Mouse (Mus musculus) bone marrow, adult 2 months (tissue): ENCODE results near the gene Scn11a. TPM values are rescaled to one million over a fixed set of nuclear protein-coding genes. Genes with fewer than 3 reads are reported as not detected.

Experiments used
- H3K27ac ChIP-seq: fragments of 200-500 bp; 2 replicates; pipeline ENCODE4 v1.5.1; 2012; ENCODE audit warnings: low read depth, mild to moderate bottlenecking, control low read depth, inconsistent platforms, low read length; ENCODE audit not compliant: control insufficient read depth, poor library complexity, insufficient read depth
- H3K4me1 ChIP-seq: fragments of 200-500 bp; 2 replicates; pipeline ENCODE4 v1.6.1; 2011; ENCODE audit warnings: low read length; ENCODE audit not compliant: control insufficient read depth, insufficient read depth
- H3K4me3 ChIP-seq: fragments of 200-500 bp; replicated peaks from 2 replicates; pipeline ENCODE3; 2011; ENCODE audit warnings: mild to moderate bottlenecking, low read depth, low read length, control low read depth; ENCODE audit not compliant: control insufficient read depth
- CTCF ChIP-seq: fragments of 200-500 bp; IDR thresholded peaks from 2 replicates; pipeline ENCODE4 v1.5.1; 2011; ENCODE audit warnings: low read length, control low read depth; ENCODE audit not compliant: control insufficient read depth, insufficient read depth
- POLR2A ChIP-seq: fragments of 200-500 bp; IDR thresholded peaks from 2 replicates; pipeline ENCODE4 v1.6.1; 2011; ENCODE audit warnings: low read depth, mild to moderate bottlenecking, control low read depth, low read length, borderline replicate concordance; ENCODE audit not compliant: control insufficient read depth
- WGBS: fragments of 180-500 bp; shearing (Covaris S2); methylation state at CpG from one replicate; pipeline ENCODE4 v1.1.7; 2018; 5-methylcytosine and 5-hydroxymethylcytosine counted together
- polyA plus RNA-seq: library from polyadenylated mRNA; stranded (reverse); fragments of >200 nt; gene quantifications from 2 replicates; pipeline ENCODE4 v1.2.4, GENCODE M21; 2011; ENCODE audit warnings: low replicate concordance; ENCODE audit not compliant: missing spikeins, insufficient read depth, insufficient read length

Gene Scn11a
- polyA plus RNA-seq, 1 experiment: not detected

DNA sequence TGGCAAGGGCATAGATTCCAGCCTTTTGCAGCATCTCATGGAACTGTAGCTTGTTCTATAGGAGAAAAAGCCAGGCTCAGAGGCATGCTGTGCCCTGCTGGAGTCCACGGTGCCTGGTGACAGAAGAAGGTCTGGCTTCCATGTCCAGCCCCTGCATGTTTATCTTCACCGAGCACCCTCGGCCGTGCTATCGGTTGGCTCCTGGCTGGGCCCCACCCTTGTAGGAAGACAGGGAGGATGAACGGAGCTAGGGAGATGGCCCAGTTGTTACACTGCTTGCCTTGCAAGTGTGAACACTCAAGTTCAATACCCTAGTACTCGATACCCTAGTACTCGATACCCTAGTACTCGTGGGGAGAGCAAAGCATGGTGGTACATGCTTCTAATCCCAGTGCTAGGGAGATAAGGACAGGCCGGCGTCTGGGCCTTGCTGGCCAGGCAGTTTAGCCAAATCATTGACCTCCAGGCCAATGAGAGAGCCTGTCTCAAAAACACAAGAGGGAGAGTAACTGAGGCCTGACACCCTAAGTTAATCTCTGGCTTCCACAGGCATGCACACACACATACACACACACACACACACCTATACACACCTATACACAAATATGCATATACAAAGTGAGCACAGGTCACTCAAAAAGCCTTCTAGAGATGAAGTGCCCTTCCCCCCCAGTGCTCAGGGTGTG lies 96.7 kb downstream of the Scn11a start:
- WGBS: 88% methylated on average over 11 of the region's 11 CpGs
- Histone ChIP-seq H3K4me3 (no peak overlapping the region), H3K4me1 (peaks cover 1% of the 10 kb centered on the region; the same call in 1 of the 2 replicates), H3K27ac (no peak overlapping the region)
- TF ChIP-seq CTCF: no peak
- no peak for TF ChIP-seq POLR2A

DNA sequence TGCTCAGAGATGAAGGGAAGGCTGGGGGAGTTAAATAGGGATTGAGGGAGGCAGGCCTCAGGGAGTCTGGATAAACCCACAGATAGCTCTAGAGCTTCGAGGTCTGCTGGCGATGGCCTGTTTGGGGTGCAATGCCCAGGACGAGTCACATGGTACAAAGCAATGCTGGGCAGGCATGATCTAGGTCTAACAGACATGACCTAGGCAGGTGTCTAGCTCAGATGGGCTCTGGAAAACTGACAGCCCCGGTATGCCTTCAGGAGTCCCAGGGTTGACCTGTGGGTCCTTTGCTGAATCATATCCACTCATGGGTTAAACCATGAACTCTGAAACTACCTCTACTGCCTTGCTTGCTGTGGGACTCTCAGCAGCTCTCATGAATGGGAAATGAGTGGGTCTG lies 98.3 kb downstream of the Scn11a start:
- Histone ChIP-seq H3K27ac (no peak overlapping the region), H3K4me3 (no peak overlapping the region), H3K4me1 (no peaks in the 10 kb centered on the region)
- 80% methylated on average over 4 of the region's 4 CpGs for whole genome bisulfite sequencing
- TF ChIP-seq POLR2A: no peak
- TF ChIP-seq CTCF: no peak

DNA sequence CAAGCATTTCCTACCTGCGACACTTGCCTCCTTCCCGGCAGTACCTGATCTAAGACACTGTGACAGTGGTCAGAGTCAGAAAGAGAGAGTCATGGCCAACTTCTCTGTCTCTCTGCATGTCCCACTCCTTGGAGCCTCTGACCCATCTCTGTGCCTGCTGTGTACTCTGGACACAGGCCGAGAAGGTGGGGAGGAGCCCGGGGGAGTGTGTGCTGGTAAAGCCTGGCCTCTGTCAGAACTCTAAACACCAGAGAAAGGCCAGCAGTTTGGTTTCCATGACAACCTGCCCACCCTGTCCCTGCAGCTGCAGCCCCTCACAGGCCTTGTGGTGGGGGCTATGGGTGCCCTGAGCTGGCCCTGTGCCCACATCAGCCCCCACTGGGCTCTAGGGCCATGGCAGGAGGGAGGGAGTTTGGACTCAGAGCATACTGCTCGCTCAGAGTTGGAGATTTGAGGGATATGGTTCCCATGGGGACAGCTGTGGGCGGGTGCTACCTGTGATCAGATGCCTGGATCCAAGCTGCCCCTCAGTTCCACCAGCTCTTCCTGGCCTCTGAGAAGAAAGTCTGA lies 99.9 kb downstream of the Scn11a start:
- TF ChIP-seq POLR2A (no peak), CTCF (no peak)
- Histone ChIP-seq H3K4me1 (no peaks in the 10 kb centered on the region), H3K27ac (no peak overlapping the region), H3K4me3 (no peak overlapping the region)
- WGBS: 83% methylated on average over 6 of the region's 6 CpGs

DNA sequence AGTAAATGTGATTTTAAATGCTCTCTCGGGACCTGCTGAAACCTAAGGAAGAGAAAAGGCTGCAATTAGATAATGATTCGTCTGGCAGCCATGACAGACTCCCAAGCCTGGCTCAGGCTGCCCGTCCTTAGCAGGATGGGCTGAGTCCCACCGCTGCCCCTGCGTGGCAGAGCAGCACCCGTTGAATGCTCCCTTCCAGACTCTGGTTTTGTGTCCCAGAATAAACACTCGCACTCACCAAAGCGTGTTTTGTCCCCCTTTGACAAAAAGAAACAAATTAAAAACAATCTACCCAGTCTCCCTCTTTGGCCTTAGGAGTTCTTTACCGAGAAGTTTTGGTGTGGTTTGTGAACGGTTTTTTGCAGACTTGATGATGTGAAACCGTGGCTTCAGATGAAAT lies 106.0 kb downstream of the Scn11a start, which contains the start of gene Scn10a:
TSS of gene Scn10a (minus strand) at position 101 of the 400 bp plus-strand sequence.
- WGBS: 82% methylated on average over 11 of the region's 11 CpGs
- no peak for TF ChIP-seq CTCF
- Histone ChIP-seq H3K4me1 (no peaks in the 10 kb centered on the region), H3K4me3 (no peak within 1 kb of the TSS), H3K27ac (no peak within 1 kb of the TSS)

DNA sequence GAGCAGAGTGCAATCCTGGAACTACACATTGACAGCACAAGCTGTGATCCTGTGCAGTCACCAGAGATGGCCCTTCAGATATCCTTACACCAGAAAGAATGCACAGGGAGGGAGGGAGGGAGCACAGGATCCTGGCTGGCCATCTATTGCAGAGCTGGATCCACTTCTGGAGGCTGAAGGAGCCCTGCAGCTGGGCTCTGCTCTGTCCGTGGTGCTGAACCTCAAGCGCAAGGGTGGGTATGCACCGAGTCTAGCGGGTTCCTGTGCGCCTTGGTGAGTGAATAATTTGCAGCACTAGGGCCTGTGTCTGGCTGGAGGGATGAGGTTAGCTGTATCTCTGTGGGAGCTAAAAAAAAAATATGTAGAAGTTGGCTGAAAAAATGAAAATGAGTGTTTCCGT lies 118.6 kb downstream of the Scn11a start:
- H3K27ac ChIP-seq: no peak overlapping the region
- H3K4me1 ChIP-seq: no peaks in the 10 kb centered on the region
- TF ChIP-seq POLR2A (no peak), CTCF (no peak)
- no peak overlapping the region for H3K4me3 ChIP-seq
- WGBS: 13% methylated on average over 6 of the region's 6 CpGs

Other genes starting within 250 kb of the Scn11a start
- not detected in 2 replicates for gene Scn5a, start 246.4 kb downstream of the Scn11a start, polyA plus RNA-seq
- gene Scn10a, start 106.1 kb downstream of the Scn11a start, polyA plus RNA-seq: not detected in 2 replicates
- gene Wdr48, start 69.4 kb upstream of the Scn11a start, polyA plus RNA-seq: 18.8 and 22.3 TPM in 2 replicates
- 2.7 and 4.6 TPM in 2 replicates for gene Gorasp1, start 112.1 kb upstream of the Scn11a start, polyA plus RNA-seq
- 1.5 and 5.0 TPM in 2 replicates for gene Ttc21a, start 112.2 kb upstream of the Scn11a start, polyA plus RNA-seq
- 6.4 and 19.5 TPM in 2 replicates for gene Csrnp1, start 159.2 kb upstream of the Scn11a start, polyA plus RNA-seq
- not detected in 2 replicates for gene Xirp1, start 198.1 kb upstream of the Scn11a start, polyA plus RNA-seq
- 0.97 and 2.7 TPM in 2 replicates for gene Cx3cr1, start 244.4 kb upstream of the Scn11a start, polyA plus RNA-seq